Mouse (Mus musculus): Measurements from ENCODE around the gene Map7. TPM values are rescaled to one million over a fixed set of nuclear protein-coding genes. Genes with fewer than 3 reads are reported as not detected.

Map7 gene
- polyA plus RNA-seq, 1 experiment from 2014 or later: 9.9 TPM

DNA sequence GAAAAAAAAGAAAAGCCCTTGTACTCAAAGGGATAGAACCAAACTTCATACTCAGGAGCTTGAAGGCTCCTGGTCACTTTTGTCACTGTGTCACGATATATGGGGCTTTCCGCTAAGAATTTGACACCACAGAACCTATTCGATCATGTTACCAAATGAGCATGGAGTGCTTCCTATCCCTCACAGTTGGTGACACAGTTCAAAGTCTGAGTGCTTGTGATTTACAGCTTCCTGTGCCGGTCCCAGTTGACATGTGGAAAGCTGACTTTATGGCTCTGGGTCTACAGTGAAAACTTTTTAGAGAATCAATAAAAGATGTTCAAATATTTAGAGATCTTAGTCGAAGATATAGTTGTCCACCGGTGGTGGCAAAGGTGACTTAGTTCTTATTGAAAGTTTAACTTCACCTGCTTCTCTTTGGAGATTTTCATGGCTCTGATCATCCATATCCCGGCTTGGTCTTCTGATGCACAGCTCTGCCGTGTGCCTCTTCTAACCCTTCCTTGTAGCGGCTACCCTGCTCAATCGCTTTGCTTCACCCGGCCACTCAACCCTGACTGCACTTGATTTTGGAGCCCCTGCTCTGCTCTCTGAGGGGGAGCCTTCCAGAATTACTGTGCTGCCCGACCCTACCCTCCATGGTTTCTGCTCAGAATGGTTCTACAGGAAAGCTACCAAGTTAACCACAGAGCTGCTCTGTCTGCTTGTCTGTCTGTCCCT is 15.2 kb upstream of the Map7 start:
- no peak overlapping the region for H3K4me3 ChIP-seq
- no peaks in the 10 kb centered on the region for H3K27me3 ChIP-seq (ENCODE audit: low read depth, poor library complexity, severe bottlenecking)
- no peaks in the 10 kb centered on the region for H3K9me3 ChIP-seq (replicated peaks)
- no peak for DNase-seq (ENCODE audit: low spot score)
- H3K27ac ChIP-seq (replicated peaks): no peak overlapping the region
- WGBS: 90% methylated on average over 12 of the region's 12 CpGs
- no peaks in the 10 kb centered on the region for H3K4me1 ChIP-seq
- no peaks in the 10 kb centered on the region for H3K36me3 ChIP-seq

GRCm38 (mm10) chr10:20135350-20136058 is 12.8 kb upstream of the Map7 start:
- H3K36me3 ChIP-seq: no peaks in the 10 kb centered on the region
- no peaks in the 10 kb centered on the region for H3K27me3 ChIP-seq (ENCODE audit: low read depth, poor library complexity, severe bottlenecking)
- no peak overlapping the region for H3K4me3 ChIP-seq
- WGBS: 83% methylated on average over 15 of the region's 15 CpGs
- H3K27ac ChIP-seq (replicated peaks): no peak overlapping the region
- DNase-seq (ENCODE audit: low spot score): no peak
- H3K9me3 ChIP-seq (replicated peaks): no peaks in the 10 kb centered on the region
- no peaks in the 10 kb centered on the region for H3K4me1 ChIP-seq

DNA sequence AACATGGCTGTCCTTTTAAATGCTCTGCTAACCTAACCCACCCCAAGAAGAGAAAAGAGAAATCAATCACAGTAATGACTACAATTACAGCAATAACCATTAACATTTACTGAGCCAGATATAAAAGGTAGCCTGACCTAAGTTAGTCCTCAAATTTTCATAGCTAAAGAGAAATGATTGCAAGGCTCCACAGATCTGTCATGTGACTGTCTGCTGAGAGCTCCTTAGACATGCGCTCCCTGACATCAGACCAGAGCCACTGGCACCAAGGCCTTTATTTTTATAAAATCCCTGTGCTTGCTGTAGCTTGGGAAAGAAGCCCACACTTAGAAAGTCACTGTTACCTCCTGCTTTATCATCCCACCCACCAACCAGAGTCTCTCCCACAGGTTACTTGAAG is 11.8 kb upstream of the Map7 start:
- no peak for DNase-seq (ENCODE audit: low spot score)
- H3K27ac ChIP-seq (replicated peaks): no peak overlapping the region
- no peak overlapping the region for H3K4me3 ChIP-seq
- no peaks in the 10 kb centered on the region for H3K27me3 ChIP-seq (ENCODE audit: low read depth, poor library complexity, severe bottlenecking)
- peaks cover 4% of the 10 kb centered on the region for H3K4me1 ChIP-seq
- H3K9me3 ChIP-seq (replicated peaks): no peaks in the 10 kb centered on the region
- no peaks in the 10 kb centered on the region for H3K36me3 ChIP-seq
- WGBS: 98% methylated on average over 1 of the region's 1 CpGs

DNA sequence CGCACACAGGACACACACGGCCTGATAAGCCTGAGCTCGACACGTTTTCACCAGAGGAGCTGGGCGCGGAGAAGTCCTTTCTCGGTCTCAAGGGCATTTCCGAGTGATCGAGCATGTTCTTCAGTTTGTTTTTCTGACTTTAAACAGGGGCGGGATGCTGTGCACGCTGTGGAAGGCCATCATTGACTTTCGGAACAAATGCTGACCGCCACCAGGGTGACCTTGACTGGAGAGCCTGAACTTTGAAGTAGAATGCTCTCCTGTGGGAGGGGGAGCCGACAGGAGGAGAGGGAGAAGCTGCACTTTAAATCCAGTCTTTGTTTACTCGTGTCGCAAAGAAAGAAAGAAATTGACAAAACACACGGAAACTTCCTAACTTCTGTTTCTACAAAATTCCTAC is 6.9 kb upstream of the Map7 start:
- Histone ChIP-seq H3K4me3 (peak overlapping the region; percentile 5; the same call in 1 of the 2 replicates), H3K36me3 (no peaks in the 10 kb centered on the region), H3K27ac (replicated peaks) (0 out of 2 replicates have a peak overlapping the region, but pooled peaks have one; percentile 13), H3K4me1 (peaks cover 10% of the 10 kb centered on the region), H3K27me3 (ENCODE audit: low read depth, poor library complexity, severe bottlenecking) (peaks cover 9% of the 10 kb centered on the region), H3K9me3 (replicated peaks) (no peaks in the 10 kb centered on the region)
- WGBS: 67% methylated on average over 17 of the region's 17 CpGs
- DNase-seq (ENCODE audit: low spot score): peak; percentile 22

DNA sequence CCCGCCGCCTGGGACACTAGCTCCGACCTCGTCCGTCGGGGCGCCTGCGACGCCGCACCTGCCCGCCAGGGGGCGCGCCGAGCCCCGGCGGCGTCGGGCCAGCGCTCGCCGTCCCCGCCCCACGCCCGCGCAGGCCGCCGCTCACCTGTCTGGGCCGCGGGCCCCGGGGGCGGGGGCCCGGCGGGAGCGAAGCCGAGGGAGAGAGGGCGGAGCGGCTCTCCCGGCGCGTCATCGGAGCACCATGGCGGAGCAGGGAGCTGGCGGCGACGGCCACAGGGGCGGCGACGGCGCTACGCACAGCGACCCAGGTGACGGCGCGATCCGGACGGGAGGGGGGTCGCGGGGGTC is 476 bp downstream of the Map7 start:
- H3K9me3 ChIP-seq (replicated peaks): no peaks in the 10 kb centered on the region
- H3K36me3 ChIP-seq: no peaks in the 10 kb centered on the region
- H3K4me1 ChIP-seq: peaks cover 25% of the 10 kb centered on the region
- peak; percentile 59 for DNase-seq (ENCODE audit: low spot score)
- peaks cover 63% of the 10 kb centered on the region for H3K27me3 ChIP-seq (ENCODE audit: low read depth, poor library complexity, severe bottlenecking)
- WGBS: under 1% methylated on average over 58 of the region's 58 CpGs
- H3K4me3 ChIP-seq: peak overlapping the region; percentile 81
- H3K27ac ChIP-seq (replicated peaks): peak overlapping the region; percentile 79

DNA sequence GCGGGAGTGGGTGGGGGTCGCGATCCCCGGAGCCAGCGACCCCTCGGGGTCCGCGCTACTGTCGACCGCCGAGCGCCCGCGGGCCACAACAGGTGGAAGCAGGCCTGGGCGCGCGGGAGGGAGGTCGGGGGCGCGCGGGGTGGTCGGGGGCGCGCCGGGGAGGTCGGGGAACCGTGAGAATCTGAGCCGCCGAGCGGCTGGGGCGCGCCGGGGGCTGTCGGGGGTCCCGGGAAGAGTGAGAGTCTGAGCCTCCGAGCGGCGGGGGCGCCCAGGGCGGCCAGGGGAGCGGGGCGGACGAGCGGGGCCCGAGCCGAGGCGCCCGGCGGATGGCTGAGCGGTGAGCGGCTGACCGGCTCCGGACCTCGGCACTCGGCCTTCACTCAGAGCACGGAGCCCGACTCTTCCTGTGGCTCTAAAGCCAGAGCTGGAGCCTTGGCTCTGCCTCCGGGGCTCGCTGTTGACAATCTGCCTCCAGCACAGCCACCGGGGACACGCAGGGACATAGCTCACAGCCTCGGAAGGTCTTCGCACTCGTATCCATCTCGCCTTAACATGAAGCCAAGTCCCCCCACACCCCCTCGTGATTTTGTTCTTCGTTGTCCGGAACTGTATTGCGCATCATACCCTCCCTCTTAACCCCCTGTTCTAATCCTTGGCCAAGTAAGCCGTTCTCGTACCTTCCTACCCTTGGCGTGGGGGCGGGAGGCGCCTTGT is 1.0 kb downstream of the Map7 start:
- DNase-seq (ENCODE audit: low spot score): peak; percentile 69
- Histone ChIP-seq H3K27me3 (ENCODE audit: low read depth, poor library complexity, severe bottlenecking) (peaks cover 63% of the 10 kb centered on the region), H3K4me1 (peaks cover 25% of the 10 kb centered on the region), H3K36me3 (no peaks in the 10 kb centered on the region), H3K27ac (replicated peaks) (peak overlapping the region; percentile 79), H3K9me3 (replicated peaks) (no peaks in the 10 kb centered on the region), H3K4me3 (peak overlapping the region; percentile 81)
- WGBS: under 1% methylated on average over 59 of the region's 74 CpGs

DNA sequence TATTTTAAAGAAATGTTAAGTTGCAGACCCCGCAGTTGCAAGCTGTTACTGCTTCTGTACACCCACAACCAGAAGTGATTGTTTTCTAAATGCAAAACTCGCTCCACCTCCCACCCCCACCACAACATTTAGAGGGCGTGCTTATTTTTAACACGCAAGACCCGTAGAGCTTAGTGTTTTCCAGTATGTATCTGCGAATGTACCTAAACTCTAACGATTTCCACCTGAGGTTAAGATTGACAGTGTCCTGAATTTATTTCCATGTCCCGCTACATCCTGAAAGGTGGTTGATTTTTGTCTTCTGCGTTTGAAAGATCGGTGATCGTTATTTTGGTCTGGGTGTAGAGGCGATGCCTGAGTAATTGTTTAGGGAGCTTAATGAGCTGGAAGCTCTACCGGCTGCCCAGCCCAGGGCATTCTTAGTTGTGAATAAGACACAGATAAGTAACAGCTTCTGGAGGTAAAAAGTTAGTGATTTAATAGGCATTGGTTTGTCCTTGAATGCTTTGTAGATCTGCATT is 1.6 kb downstream of the Map7 start:
- Histone ChIP-seq H3K27ac (replicated peaks) (no peak overlapping the region), H3K36me3 (no peaks in the 10 kb centered on the region), H3K27me3 (ENCODE audit: low read depth, poor library complexity, severe bottlenecking) (peaks cover 63% of the 10 kb centered on the region), H3K9me3 (replicated peaks) (no peaks in the 10 kb centered on the region), H3K4me1 (peaks cover 25% of the 10 kb centered on the region), H3K4me3 (peak overlapping the region; percentile 81)
- 4% methylated on average over 13 of the region's 13 CpGs for WGBS
- DNase-seq (ENCODE audit: low spot score): peak; percentile 29

DNA sequence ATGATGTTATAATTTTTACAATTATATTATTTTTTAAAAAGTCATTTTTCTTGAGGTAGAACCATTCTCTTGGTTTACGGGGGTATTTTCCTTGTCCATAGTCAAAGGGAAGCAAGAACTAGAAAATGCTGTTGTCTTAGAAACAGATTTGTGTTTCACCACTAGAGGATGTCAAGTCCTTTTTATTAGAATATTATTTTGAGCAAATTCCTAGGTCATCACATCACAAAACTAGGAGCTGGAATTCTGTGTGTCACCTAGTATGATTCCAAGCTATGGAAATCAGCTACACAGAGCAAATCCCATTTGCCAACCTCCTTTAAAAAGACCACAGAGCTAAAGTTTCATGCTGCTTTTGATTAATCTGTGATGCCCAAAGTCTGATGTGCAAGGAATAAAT is 3.9 kb downstream of the Map7 start:
- Histone ChIP-seq H3K4me3 (no peak overlapping the region), H3K4me1 (peaks cover 25% of the 10 kb centered on the region), H3K36me3 (no peaks in the 10 kb centered on the region), H3K27ac (replicated peaks) (no peak overlapping the region), H3K9me3 (replicated peaks) (no peaks in the 10 kb centered on the region), H3K27me3 (ENCODE audit: low read depth, poor library complexity, severe bottlenecking) (peaks cover 47% of the 10 kb centered on the region)
- DNase-seq (ENCODE audit: low spot score): no peak
- 96% methylated on average over 1 of the region's 1 CpGs for WGBS

- H3K27ac ChIP-seq (replicated peaks): no peak overlapping the region
- peaks cover 33% of the 10 kb centered on the region for H3K27me3 ChIP-seq (ENCODE audit: low read depth, poor library complexity, severe bottlenecking)
- no peaks in the 10 kb centered on the region for H3K9me3 ChIP-seq (replicated peaks)
- H3K4me3 ChIP-seq: no peak overlapping the region
- peaks cover 19% of the 10 kb centered on the region for H3K4me1 ChIP-seq
- 29% methylated on average over 2 of the region's 2 CpGs for WGBS
- no peaks in the 10 kb centered on the region for H3K36me3 ChIP-seq
- no peak for DNase-seq (ENCODE audit: low spot score)
These were observed 5.2 kb downstream of the Map7 start for GRCm38 (mm10) chr10:20153507-20153906.

GRCm38 (mm10) chr10:20155401-20155800 is 7.1 kb downstream of the Map7 start:
- Histone ChIP-seq H3K27ac (replicated peaks) (no peak overlapping the region), H3K4me1 (peaks cover 5% of the 10 kb centered on the region), H3K27me3 (ENCODE audit: low read depth, poor library complexity, severe bottlenecking) (peaks cover 14% of the 10 kb centered on the region), H3K36me3 (no peaks in the 10 kb centered on the region), H3K9me3 (replicated peaks) (no peaks in the 10 kb centered on the region), H3K4me3 (no peak overlapping the region)
- DNase-seq (ENCODE audit: low spot score): no peak
- WGBS: 87% methylated on average over 7 of the region's 7 CpGs

- Histone ChIP-seq H3K4me1 (peaks cover 5% of the 10 kb centered on the region), H3K27ac (replicated peaks) (no peak overlapping the region), H3K27me3 (ENCODE audit: low read depth, poor library complexity, severe bottlenecking) (no peaks in the 10 kb centered on the region), H3K36me3 (no peaks in the 10 kb centered on the region), H3K4me3 (no peak overlapping the region), H3K9me3 (replicated peaks) (no peaks in the 10 kb centered on the region)
- DNase-seq (ENCODE audit: low spot score): no peak
- 87% methylated on average over 8 of the region's 8 CpGs for WGBS
These were observed 8.9 kb downstream of the Map7 start for GRCm38 (mm10) chr10:20157021-20157726.

GRCm38 (mm10) chr10:20158756-20159155 is 10.5 kb downstream of the Map7 start:
- no peak for DNase-seq (ENCODE audit: low spot score)
- Histone ChIP-seq H3K9me3 (replicated peaks) (no peaks in the 10 kb centered on the region), H3K4me3 (no peak overlapping the region), H3K4me1 (no peaks in the 10 kb centered on the region; the same call in 1 of the 2 replicates), H3K27me3 (ENCODE audit: low read depth, poor library complexity, severe bottlenecking) (no peaks in the 10 kb centered on the region), H3K27ac (replicated peaks) (no peak overlapping the region), H3K36me3 (no peaks in the 10 kb centered on the region)
- WGBS: 69% methylated on average over 4 of the region's 4 CpGs

Measured in midbrain, embryonic 10.5 days (tissue).